Mouse (Mus musculus): ENCODE data around the gene Asic2. TPM values are rescaled to one million over a fixed set of nuclear protein-coding genes. Genes with fewer than 3 reads are reported as not detected.

The Asic2 gene
- total RNA-seq, 2 experiments from 2014 or later: 52.8 to 57.6 TPM

DNA sequence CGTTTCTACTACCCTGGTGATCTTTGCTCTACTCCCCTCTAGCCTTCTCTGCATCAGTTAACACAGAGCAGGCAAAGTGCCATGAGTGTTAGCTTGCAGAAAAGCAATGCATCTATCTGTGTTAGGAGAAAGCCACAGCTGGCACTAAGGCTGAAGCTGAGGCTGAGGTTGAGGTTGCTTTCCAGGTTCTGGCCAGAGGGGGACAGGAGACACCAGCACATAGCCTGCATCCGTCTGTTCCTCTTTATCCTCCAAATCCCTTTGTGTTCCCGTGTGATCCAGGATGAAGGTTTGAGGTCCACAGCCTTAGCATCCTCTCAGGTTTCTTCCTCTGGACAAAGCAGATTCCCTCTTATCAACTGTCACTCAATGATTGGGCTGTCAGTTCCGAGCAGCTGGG is 343.1 kb downstream of the Asic2 start:
- DNase-seq: no peak
- intact Hi-C loops (cut with DNase I): no loop called here

DNA sequence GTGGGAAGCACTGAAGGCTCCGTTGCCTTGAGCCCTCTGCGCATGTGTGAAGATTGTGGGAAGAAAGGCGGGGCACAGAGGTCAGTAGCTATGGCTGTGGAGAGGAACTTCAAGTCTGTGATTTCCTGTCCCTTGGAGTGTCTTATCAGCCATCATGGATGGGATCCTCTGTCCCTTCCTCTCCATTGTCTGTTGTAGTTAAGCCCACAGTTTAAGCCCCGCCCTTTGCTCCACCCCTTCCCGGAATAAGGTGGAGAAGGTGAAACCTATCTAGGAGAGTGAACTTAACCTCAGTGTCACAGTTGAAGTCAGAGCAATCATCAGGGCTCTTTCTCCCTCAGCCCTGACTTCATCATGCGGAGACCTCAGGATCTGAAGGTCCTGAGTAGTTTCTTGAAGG is 347.7 kb downstream of the Asic2 start:
- intact Hi-C loops (cut with DNase I): no loop called here
- DNase-seq: no peak

DNA sequence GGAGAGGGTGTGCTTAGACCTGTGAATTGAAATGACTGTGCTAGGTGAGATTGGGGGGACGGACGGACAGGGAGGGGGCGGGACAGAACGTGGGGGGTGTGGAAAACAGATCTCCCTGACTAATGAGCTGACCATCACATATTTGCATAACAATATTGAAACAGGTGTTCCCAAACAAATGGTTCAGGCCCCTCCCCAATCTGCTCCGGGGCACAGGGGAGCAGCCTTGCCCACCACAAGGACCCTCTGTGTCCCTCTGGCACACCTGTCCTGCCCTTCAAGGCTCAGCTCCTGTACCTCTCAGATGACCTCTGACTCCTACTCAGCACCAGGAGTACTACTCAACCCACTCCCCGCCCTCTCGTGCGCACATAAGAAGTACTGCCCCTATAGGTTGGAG is 351.8 kb downstream of the Asic2 start:
- no peak for DNase-seq
- intact Hi-C loops (cut with DNase I): loop anchor here (10.0 kb wide), 1 partner anchor 782 kb away; no protein-coding TSS in a partner anchor

DNA sequence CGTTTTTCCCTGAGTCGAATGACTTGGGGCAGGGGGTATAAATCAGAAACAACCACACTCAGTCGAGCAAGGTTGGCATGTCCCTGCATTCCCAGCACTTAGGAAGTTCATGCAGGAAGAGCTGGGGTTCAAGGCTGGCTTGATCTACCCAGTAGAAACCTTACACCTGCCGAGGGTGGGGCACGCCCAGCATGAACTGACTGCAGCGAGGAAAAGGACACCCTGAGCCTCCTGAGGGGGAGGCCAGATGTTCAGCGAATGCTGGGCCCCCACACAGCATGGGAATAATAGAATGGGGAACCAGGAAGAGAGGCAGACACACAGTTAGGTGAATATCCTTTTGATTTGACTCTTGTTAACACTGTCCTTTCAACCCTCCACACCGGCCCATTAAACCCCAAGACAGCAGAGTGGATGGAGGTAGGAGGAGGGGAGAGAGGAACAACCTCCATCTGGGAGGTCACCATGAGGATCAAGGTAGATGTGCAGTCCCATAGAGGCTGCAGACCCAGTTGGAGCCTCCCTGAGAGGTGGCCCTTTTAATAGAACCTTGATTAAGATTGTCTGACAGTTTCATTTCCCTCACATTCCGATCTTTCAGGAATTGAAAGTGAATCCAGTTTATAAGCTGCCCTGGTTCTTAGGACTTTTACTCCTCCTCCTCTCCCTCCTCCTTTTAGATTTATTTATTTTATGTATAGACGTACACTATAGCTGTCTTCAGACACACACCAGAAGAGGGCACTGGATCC is 354.2 kb downstream of the Asic2 start:
- intact Hi-C loops (cut with DNase I): loop anchor here (2.0 to 10.0 kb wide), 3 partner anchors 25 to 917 kb away; no protein-coding TSS in a partner anchor
- DNase-seq: no peak

DNA sequence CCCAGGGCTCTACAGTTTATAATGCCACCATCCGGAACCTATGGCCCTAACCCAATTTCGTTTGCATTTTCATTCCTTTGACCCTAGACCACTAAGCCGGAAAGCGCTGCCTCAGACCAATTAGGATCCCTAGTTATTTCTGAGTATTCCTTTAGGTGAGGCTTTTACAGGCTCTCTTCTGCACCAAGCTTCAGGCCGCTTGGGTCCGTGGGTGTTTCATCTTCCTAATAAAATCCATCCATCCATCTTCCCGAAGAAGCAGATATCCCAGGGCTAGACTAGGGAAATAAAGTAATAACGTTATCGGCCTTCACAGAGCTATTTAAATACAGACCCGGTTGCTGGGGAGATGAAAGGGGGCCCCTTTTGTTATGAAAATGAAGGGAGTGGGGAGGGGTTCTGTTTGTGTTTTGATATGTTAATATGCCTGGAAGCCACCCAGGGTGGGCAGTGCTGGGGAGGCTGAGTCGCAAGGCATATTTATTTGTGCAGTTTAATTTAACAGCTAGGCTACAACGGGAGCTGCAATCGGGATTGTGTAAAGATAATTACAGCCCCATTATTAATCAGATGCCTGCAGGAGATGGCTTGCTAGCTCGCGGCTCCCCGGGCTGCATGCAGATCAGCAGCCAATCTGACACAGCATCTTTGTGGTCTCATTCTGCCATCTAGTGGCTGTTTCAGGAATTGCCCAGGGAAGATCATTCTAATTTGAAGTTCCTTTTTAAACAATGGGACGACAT is 355.3 kb downstream of the Asic2 start:
- DNase-seq: peak; percentile 89
- intact Hi-C loops (cut with DNase I): loop anchor here (2.0 to 10.0 kb wide), 3 partner anchors 24 to 916 kb away; no protein-coding TSS in a partner anchor

DNA sequence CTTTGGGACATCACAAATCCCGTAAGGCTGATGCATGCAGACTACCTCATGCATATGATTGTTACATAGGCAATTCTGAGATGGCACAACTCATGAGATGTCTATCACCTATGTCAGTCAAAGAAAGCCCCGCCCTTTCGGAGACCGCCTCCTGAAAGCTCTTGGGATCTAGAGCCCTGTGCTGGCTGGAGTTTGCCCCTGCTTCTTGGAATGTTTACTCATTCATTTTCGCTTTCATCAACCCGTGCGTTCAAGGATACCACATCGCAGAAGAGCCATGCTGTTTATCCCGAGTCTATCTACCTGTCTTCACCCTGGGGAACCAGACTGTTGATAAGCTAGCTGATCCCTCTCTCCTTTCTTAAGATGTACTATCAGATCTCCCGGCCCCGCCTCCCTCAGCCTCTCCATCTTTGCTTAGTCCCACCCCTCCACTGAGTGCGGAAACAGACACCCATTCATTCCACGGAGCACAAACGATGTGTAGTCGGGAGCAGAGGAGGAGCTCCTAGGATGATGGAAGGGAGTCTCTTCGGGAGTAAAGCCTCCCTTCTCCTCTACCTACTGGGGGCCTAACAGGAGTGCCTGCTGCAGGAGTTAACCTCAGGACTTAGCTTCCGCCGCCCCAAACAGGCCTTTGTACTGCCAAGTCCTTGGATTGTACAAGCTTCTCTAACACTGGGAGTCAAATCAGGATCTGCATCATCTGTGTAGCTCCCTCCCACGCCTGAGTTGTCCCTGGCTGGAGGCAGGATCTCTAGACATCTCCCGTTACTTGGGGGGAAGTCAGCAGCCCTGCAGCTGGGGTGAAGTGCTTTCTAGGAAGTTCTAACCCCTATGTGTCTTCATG is 356.1 kb downstream of the Asic2 start:
- intact Hi-C loops (cut with DNase I): loop anchor here (2.0 to 10.0 kb wide), 3 partner anchors 23 to 915 kb away; no protein-coding TSS in a partner anchor
- peak; percentile 27 for DNase-seq

DNA sequence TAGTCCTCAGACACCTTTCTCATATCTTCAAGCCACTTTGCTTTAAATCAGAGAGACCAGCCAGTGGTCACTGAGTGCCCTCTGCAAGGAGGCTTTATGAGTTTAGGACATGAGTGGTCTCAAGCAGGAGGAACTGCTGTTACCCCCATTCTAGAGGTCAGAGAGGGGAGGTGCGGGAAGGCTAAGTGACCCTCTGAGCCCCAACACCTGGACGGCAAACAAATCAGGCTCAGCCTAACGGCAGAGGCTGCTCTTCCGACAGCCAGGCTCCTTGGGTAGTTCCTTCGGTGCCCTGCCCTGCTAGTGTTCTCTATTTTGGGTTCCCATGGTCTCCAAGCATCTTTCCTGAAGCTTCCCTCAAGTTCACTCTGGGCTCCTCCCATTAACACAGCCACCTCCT is 357.8 kb downstream of the Asic2 start:
- intact Hi-C loops (cut with DNase I): loop anchor here (10.0 kb wide), 1 partner anchor 776 kb away; no protein-coding TSS in a partner anchor

DNA sequence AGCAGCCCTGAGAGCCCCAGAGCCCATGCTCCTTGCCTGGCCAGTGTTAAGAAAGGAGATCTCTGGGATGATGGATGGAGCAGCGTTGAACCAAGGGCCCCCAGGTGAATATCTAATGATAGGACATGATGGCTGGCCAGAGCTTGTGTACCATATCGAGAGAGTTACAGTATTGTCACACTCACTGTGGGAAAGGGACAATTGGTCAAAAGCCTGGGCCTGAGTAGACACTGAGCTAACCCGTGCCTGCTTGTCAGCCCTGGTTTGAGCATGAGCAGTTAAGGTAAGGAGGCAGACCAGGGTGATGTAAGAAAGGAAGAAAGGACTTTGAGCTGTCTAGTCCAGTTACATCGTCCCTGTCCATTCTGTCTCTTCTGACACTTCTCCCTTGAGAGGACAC is 365.3 kb downstream of the Asic2 start:
- DNase-seq: no peak
- intact Hi-C loops (cut with DNase I): no loop called here

More for the DNA sequence above, 357.8 kb downstream of the Asic2 start:
- no peak for DNase-seq

DNA sequence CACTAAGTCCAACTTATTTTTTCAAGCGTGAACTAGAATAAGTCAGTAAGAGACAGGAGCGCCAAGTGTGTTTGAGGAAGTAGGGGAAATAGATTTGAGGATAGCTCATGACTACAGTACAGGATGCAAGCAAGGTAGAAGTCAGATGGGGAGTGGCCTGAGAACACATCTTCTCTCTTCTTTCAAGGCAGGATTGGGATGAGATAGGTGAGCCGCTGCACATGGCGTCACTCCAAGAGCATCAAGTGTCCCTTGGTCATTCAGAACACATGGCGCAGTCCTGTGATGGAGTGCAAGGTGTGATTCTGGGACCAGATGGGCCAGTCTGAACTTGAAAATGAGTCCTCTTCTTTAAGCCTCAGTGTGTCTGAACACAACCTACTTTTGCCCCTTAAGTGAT is 366.5 kb downstream of the Asic2 start:
- DNase-seq: no peak

DNA sequence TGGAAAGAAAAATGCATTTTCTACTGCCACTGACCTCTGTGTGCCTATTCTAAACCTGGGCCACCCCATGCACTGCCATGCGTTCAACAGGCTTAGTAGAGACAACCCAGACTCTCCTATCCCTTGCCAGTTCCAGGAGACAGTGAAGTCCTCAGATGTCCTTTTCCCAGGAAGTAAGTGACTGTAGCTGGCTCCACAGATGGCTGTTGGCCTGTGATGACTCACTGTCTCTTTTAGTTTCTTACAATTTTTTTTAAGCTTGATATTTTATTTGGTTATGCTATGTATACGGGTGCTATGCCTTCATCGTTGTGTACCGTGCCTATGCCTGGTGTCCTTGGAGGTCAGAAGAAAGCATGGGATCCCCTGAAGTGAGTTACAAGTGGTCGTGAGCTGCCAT is 370.7 kb downstream of the Asic2 start:
- intact Hi-C loops (cut with DNase I): loop anchor here (10.0 kb wide), 1 partner anchor 443 kb away; no protein-coding TSS in a partner anchor
- DNase-seq: no peak

More for the DNA sequence above, 366.5 kb downstream of the Asic2 start:
- intact Hi-C loops (cut with DNase I): no loop called here

DNA sequence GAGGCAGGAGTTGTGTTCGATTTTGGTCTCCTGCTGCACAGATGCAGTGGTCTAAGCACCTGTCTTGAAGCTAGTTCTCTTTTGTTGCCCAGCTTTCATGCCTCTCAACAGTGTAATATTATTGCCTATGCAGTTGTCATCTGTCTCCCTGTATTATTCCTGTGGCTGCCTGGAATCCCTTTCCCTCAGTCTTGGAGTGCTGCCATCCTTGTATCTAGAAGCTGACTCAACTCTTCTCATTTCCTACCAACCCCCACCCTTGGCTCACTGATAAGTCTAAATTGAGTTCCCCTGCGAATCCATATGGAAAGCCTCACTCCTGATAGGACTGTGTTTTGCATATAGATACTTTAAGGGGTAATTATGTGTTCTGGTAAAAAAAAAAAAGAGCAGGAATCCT is 373.0 kb downstream of the Asic2 start:
- intact Hi-C loops (cut with DNase I): loop anchor here (10.0 kb wide), 1 partner anchor 440 kb away; no protein-coding TSS in a partner anchor
- DNase-seq: no peak

DNA sequence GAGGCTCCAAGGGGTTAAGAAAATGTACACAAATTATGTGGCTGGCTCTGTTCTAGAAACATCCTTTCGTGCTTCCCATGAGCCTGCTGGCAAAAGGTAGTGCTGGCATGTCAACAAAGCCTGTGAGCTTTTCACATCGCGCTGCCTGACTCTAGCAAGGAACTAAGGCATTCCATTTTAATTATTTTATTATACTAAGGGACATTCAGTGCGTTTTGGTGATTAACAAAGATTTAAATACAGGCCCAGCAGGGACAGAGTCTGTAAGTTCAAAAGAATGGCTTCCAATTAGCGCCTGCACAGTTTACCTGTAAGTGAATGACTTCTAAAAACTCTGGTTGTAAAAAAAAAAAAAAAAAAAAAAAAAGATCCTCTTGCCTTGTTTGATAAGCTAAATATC is 375.5 kb downstream of the Asic2 start:
- intact Hi-C loops (cut with DNase I): loop anchor here (10.0 kb wide), 1 partner anchor 438 kb away; no protein-coding TSS in a partner anchor
- no peak for DNase-seq

DNA sequence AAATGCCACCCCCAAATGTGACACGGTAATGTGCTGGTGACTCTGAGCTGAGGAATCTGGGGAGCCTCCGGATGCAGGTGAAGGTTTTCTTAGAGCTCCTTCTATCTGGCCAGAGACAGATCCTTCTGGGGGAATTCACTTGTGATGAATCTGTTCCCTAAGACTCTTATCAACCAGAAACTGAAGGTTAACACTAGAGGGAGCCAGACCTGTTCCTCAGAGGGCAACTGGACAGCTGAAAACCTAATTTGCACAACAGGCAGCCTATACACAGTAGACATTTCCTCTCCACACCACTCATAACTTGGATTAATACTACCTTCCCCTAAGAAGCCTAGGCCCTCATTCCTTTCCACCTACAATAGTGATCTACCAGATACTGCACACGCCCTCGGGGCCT is 377.3 kb downstream of the Asic2 start:
- no peak for DNase-seq
- intact Hi-C loops (cut with DNase I): loop anchor here (10.0 kb wide), 1 partner anchor 436 kb away; no protein-coding TSS in a partner anchor

DNA sequence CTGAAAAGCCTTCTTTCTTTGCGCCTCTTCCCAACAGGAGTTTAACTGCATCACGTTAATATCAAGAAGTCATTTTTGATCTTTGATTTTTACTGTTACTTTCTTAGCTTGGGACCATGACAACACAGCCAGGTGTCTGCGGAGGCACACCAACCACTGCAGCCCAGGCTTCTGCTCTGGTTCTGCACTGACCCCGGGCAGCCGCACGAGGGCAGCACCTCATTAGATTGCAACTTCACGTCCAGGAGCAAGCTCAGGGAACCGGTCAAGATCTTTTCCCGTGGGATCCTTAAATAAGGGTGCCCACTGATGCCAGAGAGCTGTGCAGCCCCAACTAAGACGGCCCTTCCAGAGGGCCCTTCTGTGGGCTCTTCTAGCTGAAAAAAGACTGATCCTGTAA is 379.6 kb downstream of the Asic2 start:
- intact Hi-C loops (cut with DNase I): loop anchor here (2.0 kb wide), 1 partner anchor 24 kb away; no protein-coding TSS in a partner anchor
- peak; percentile 80 for DNase-seq

DNA sequence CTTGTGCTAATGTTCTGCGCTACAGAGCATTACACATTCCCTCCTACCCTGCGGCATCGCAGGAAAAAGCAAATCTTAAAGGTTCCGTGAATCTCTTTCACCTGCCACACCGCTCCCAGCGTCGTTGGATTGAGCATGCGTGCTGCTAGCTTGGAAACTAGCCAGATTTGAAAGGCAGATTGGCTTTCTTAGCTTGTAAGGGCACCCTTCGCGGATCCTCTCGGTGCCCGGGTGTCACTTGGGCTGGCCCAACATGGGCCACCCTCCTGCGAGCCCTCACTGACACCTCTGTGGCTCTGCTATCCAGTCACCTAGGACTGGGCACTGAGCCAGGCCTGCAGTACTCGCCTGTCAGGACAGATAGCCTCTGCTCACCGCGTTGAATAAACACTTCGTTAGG is 380.3 kb downstream of the Asic2 start:
- DNase-seq: peak; percentile 54
- intact Hi-C loops (cut with DNase I): loop anchor here (2.0 kb wide), 1 partner anchor 25 kb away; no protein-coding TSS in a partner anchor

DNA sequence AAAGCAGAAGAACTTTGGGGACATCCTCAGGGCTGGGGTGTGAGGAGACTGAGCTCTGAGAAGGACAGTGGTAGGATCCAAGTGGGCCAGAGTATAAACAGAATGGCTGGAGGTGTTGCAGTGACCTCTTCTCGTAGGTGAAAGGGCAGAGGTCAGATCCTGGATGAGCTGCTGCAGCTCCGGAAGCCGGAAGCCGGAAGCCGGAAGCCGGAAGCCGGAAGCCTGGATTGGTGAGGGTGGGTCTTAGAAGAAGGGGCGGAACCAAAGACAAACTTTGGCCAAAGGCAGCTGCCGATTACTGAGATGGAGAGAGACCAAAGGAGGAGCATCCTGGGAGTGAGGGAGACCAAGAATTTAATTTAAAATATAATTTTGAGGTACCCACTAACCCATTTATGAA is 381.1 kb downstream of the Asic2 start:
- intact Hi-C loops (cut with DNase I): no loop called here
- DNase-seq: no peak

DNA sequence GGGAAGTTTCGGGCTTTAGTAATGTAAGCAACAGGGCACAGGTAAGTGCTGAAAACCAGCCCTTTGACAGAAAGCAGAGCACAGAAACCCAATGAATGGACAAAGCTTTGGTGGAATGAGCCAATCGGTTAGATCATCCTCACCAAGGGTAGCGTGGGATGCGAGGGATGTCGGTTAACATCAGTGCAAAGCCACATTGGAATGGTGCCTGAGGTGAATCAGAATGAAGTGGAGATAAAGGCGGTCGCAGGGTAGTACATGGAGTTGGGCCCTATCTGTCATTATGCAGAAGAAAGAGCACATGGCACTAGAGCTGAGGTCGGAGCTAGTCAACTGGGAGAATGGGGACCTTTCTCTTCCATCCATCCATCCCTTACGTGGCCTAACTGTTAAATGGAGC is 383.8 kb downstream of the Asic2 start:
- DNase-seq: no peak
- intact Hi-C loops (cut with DNase I): no loop called here

DNA sequence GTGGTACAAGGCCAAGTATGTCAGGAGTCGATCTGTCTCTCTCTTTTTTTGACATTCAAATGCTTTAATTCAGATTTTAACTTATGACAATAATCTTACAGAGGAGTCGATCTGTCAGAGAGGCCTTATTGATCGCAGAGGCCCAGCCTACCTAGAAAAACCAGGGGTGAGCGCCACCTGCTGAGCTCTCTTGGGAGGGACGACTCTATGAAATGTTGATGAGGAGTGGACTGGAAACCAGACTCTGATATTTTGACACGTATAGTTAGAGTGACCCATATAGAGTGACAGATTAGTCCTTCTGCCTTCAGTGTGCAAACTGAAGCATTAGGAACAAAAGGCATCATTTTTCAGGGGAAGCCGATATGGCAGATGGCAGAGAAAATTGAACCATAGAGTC is 385.1 kb downstream of the Asic2 start:
- intact Hi-C loops (cut with DNase I): no loop called here
- DNase-seq: peak; percentile 19

DNA sequence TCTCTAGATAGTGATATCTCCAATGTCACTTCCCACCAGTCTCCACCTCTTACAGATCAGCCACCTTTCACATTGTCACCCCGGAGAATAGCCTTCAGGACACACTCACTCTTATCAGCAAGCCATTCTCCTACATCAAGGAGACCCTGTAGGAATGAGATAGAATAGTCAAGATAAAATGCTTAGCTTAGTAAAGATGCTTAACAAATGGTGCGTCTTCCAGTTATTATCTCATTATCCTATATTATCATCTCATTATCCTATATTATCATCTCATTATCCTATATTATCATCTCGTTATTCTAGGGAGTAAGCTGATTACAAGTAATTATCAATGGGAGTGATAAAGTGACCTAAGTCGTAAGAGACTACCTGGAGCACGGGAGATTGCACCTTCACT is 386.1 kb downstream of the Asic2 start:
- intact Hi-C loops (cut with DNase I): no loop called here
- DNase-seq: no peak

DNA sequence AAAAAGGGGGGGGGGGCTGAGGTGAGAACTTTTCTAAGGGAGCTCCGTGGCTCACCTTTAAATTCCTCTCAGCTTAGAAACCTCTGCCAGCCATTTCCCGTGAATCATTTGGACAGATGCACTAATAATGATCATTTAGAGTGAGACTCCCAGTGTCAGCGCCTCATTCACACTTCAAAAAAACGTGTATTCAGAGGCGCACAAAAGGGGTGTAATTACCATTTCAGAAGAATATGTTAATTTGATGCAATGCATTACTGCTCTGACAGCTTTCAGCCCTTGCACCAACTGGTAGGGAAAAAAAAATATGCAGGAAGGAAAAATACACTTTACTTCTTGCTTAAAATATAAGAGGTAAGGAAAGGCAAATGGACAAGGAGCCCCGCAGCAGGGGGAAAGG is 388.5 kb downstream of the Asic2 start:
- no peak for DNase-seq
- intact Hi-C loops (cut with DNase I): no loop called here

DNA sequence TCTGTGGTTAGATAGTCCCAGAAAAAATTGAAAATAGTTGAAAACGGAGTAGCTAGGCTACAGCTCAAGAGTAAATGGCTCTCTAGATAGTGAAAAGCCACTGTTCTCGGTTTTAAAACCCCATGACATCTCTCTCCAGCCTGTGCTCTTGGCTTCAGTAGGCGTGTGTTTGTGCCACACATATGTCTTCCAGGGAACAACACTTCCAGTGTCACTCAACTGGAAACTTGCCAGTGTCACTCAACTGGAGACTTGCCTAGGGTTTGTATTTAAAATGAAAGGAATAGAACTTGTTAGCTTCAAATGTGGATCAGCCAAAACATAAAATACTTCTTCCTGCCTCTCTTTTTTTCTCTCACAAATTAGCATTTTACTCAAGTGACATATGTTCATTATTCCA is 397.9 kb downstream of the Asic2 start:
- intact Hi-C loops (cut with DNase I): no loop called here
- peak; percentile 49 for DNase-seq
